Mouse (Mus musculus): ENCODE data around the gene Vgf. TPM values are rescaled to one million over a fixed set of nuclear protein-coding genes. Genes with fewer than 3 reads are reported as not detected.
A peak's percentile ranks its signal among the peaks of the same experiment; 100 is the strongest.

Gene Vgf
- polyA plus RNA-seq, 1 experiment from 2014 or later: 0.35 TPM

DNA sequence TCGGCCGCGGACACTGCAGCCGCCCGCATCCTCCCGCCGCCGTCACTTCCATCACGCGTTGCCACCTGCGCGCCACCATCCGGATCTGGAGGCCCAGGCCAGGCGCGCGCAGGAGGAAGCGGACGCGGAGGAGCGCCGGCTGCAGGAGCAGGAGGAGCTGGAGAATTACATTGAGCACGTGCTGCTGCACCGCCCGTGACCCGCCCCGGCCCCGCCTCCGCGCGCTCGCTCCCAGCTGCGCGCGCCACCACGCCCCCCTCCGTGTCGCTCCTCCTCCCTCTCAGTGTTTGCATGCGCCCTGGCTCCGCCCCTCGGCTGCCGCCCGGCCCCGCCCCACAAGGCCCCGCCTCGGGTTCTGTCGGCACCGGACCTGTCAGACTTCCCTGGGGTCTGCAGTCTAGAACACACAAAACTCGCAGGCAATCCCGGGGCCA, 6.5 kb downstream of the Vgf start:
- Histone ChIP-seq H3K36me3 (replicated peaks) (peaks cover 29% of the 10 kb centered on the region), H3K27ac (peak overlapping the region; percentile 62; the same call in 1 of the 2 replicates), H3K27me3 (ENCODE audit: poor library complexity, severe bottlenecking) (peaks cover 74% of the 10 kb centered on the region), H3K9me3 (no peaks in the 10 kb centered on the region), H3K4me1 (peaks cover 50% of the 10 kb centered on the region), H3K4me3 (peak overlapping the region; percentile 61)
- peak; percentile 92 for DNase-seq (ENCODE audit: extremely low spot score, low spot score)
- under 1% methylated on average over 48 of the region's 49 CpGs for WGBS

DNA sequence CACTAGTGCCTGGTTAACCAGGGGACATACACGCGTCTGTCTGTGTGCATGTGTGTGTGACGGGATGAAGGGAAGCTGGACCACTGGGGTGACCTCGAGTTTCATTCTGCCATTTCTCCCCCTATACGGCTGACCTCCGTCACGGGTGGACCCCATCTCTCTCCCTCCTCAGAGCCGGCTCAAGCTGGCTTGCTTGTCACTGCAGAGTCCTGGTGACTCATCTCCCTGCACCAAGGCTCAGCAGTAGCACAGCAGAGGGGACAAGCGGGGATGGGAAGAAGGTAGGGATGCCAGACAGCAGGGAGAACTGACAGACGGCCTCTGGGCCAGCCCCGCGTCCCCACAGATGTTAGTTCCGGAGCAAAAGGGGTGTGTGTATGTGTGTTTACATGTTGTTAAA, 10.0 kb downstream of the Vgf start:
- peaks cover 63% of the 10 kb centered on the region for H3K36me3 ChIP-seq (replicated peaks)
- no peaks in the 10 kb centered on the region for H3K9me3 ChIP-seq
- H3K27ac ChIP-seq: no peak overlapping the region
- WGBS: 88% methylated on average over 13 of the region's 13 CpGs
- no peak for DNase-seq (ENCODE audit: extremely low spot score, low spot score)
- no peak overlapping the region for H3K4me3 ChIP-seq
- peaks cover 38% of the 10 kb centered on the region for H3K27me3 ChIP-seq (ENCODE audit: poor library complexity, severe bottlenecking)
- peaks cover 22% of the 10 kb centered on the region for H3K4me1 ChIP-seq

DNA sequence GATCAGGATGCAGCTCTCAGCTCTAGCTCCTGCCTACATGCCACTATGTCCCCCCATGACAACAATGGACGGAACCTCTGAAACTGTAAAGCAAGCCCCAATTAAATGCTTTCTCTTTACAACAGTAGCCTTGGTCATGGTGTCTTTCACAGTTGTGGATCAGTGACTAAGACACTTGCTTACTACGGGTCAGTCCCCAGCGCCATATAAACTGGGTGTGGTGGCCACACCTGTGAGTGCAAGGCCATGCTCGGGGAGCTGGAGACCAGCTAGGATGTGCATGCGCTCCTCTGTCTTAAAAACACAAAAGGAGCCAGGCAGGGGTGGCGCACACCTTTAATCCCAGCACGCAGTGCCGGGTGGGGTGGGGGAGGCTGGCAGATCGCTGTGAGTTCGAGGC, 13.3 kb downstream of the Vgf start:
- H3K36me3 ChIP-seq (replicated peaks): peaks cover 84% of the 10 kb centered on the region

DNA sequence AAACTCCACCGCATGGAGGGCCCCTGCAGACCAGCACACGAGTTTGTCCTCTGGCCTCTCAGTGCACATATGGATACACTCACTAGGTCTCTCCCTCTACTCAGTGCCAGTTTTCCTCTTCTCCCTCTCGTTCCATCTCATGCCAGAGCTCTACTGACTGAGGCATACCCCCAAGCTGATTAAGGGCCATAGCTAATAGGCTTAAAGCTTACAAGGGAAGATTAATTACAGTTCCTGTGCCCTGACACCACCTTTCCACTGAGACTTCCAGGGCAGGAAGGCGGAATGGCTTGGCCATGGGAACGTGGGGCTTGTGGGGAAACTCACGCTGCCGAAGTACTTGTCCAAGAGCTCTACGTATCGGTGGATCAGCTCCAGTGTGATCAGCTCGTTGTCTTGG, 15.2 kb downstream of the Vgf start:
- Histone ChIP-seq H3K9me3 (no peaks in the 10 kb centered on the region), H3K36me3 (replicated peaks) (peaks cover 67% of the 10 kb centered on the region), H3K27me3 (ENCODE audit: poor library complexity, severe bottlenecking) (no peaks in the 10 kb centered on the region), H3K27ac (no peak overlapping the region), H3K4me3 (no peak overlapping the region), H3K4me1 (peaks cover 17% of the 10 kb centered on the region)
- 87% methylated on average over 10 of the region's 10 CpGs for WGBS
- no peak for DNase-seq (ENCODE audit: extremely low spot score, low spot score)

More for the DNA sequence above, 13.3 kb downstream of the Vgf start:
- H3K27me3 ChIP-seq (ENCODE audit: poor library complexity, severe bottlenecking): peaks cover 10% of the 10 kb centered on the region
- H3K9me3 ChIP-seq: no peaks in the 10 kb centered on the region
- no peak for DNase-seq (ENCODE audit: extremely low spot score, low spot score)
- WGBS: 93% methylated on average over 10 of the region's 10 CpGs
- peaks cover under 1% of the 10 kb centered on the region for H3K4me1 ChIP-seq
- no peak overlapping the region for H3K4me3 ChIP-seq
- H3K27ac ChIP-seq: no peak overlapping the region

DNA sequence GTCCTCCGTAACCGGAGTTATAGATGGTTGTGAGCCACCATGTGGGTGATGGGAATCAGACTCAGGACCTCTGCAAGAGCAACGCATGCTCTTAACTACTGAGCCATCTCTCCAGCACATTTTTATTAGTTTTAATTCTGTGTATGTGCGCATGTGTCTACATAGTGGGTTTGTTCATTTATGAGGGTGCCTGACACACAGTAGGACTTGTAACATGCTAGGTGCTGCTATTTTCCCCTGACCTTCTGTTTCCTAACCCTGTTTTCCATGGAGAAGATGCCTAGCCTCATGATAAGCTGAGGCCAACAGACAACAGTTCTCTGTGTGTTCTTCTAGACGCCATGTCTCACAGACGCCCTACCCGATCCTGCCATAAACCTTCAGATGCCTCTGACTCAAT, 17.8 kb downstream of the Vgf start:
- Histone ChIP-seq H3K36me3 (replicated peaks) (peaks cover 42% of the 10 kb centered on the region), H3K4me1 (peaks cover 20% of the 10 kb centered on the region), H3K9me3 (no peaks in the 10 kb centered on the region), H3K4me3 (no peak overlapping the region), H3K27me3 (ENCODE audit: poor library complexity, severe bottlenecking) (no peaks in the 10 kb centered on the region), H3K27ac (no peak overlapping the region)
- DNase-seq (ENCODE audit: extremely low spot score, low spot score): no peak
- WGBS: 95% methylated on average over 7 of the region's 7 CpGs

DNA sequence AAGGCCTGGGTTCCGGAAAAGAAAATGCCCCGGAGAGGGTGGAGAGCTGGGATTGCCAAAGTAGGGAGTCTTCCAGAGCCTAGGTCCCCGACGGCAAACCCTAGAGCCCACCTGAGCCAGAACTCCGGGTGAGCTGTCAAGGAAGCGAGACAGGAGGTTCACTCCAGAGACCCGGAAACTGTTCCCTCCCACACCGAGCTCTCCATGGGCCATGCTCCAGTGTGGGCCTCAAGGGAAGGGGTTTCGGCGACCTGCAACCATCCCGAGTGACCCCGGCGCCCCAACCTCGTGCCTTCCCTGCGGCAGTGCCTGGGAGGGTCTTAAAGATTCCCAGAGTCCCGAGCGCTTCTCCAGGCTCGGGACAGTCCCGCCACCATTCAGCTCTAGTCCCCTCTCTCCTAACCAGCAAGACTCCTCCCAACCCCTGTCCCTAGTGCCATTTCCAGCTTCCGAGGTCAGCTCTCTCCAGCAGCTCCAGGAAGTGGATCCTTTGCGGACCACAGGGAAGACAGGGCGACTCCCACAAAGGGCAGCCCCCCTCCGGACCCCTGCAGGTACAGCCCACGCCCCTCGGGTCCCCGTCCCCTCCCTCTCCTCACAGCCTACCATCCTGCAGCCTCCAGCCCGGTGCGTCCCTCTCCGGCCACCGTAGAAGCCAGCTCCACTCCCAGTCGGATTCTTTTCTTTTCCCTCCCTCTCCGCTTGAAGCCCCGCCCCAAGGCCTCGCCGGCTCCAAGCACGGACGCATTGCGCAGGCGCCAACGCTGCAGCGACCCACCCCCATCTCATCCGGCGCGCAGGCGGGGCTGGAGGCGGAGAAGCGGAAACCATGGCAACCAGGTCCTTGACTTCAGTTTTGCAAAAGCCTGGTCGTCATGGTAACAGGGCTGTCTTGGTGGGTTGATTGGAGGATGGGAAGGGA, 19.5 kb downstream of the Vgf start, which contains the start of gene Ap1s1:
Gene Ap1s1, minus strand, starts transcription at position 734 of the 922 bp plus-strand sequence.
- H3K4me3 ChIP-seq: peak within 1 kb of the TSS; percentile 78
- peaks cover 20% of the 10 kb centered on the region for H3K4me1 ChIP-seq
- peak within 1 kb of the TSS; percentile 93 for H3K27ac ChIP-seq
- H3K27me3 ChIP-seq (ENCODE audit: poor library complexity, severe bottlenecking): no peaks in the 10 kb centered on the region
- DNase-seq (ENCODE audit: extremely low spot score, low spot score): peak; percentile 100
- WGBS: under 1% methylated on average over 48 of the region's 48 CpGs
- H3K9me3 ChIP-seq: no peaks in the 10 kb centered on the region
- peaks cover 25% of the 10 kb centered on the region for H3K36me3 ChIP-seq (replicated peaks)

DNA sequence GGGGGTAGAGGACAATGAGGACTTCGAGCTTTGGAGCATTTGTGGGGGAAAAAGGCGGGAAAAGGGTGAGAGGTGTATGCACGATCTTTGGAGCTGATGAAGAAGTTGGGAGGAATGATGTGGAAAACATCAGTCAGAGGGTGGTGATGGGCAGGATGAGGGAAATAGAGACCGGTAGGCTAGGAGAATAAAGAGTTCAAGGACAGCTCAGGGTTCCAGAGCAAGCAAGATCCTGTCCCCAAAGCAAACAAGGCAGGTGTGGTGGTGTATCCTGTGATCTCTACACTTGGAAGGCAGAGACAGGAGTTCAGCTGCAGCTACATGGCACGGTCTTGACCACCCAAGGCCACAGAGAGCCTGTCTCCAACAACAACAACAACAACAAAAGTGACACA, 20.1 kb downstream of the Vgf start:
- peak overlapping the region; percentile 93 for H3K27ac ChIP-seq
- no peaks in the 10 kb centered on the region for H3K9me3 ChIP-seq
- DNase-seq (ENCODE audit: extremely low spot score, low spot score): no peak
- H3K4me3 ChIP-seq: peak overlapping the region; percentile 78
- no peaks in the 10 kb centered on the region for H3K27me3 ChIP-seq (ENCODE audit: poor library complexity, severe bottlenecking)
- WGBS: 28% methylated on average over 5 of the region's 5 CpGs
- peaks cover 20% of the 10 kb centered on the region for H3K36me3 ChIP-seq (replicated peaks)
- H3K4me1 ChIP-seq: peaks cover 20% of the 10 kb centered on the region

DNA sequence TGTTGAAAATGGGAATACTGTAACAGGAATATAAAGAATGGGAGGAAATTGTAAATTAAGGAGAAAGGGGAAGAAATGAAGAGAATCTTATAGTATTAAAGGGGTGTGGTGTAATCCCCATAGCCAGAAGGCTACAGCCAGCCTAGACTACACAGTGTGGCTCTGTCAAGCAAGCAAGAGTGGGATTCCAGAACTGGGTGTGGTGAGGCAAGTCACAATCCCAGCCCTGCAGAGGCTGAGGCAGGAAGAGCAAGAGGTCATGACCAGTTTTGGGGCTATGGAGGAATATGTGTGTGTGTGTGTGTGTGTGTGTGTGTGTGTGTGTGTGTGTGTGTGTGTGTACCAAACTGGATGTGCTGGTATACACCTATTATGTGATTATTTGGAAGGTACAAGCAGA, 20.8 kb downstream of the Vgf start:
- H3K27ac ChIP-seq: 0 out of 2 replicates have a peak overlapping the region, but pooled peaks have one; percentile 8
- H3K36me3 ChIP-seq (replicated peaks): peaks cover 13% of the 10 kb centered on the region
- peaks cover 20% of the 10 kb centered on the region for H3K4me1 ChIP-seq

DNA sequence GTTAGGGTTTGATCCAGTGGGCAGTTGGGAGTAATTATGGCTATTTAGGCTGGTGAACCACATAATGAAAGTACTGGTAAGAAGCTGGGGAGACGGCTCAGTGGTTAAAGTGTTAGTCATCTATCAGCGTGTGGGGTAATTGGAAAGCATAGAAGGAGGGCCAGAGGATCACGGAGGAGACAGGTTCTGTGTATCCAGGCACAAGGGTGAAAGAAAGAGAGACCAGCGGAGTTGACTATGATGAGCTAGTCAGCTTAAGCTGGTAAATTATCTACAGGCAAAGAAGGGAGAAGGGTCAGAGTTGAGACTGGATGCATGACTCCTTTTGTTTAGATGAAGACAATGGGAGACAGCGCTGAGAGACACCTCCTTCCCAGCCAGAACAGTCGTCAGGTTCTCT, 24.9 kb downstream of the Vgf start:
- no peak for DNase-seq (ENCODE audit: extremely low spot score, low spot score)
- Histone ChIP-seq H3K4me1 (peaks cover 6% of the 10 kb centered on the region), H3K36me3 (replicated peaks) (no peaks in the 10 kb centered on the region), H3K27me3 (ENCODE audit: poor library complexity, severe bottlenecking) (no peaks in the 10 kb centered on the region), H3K27ac (no peak overlapping the region), H3K4me3 (no peak overlapping the region), H3K9me3 (no peaks in the 10 kb centered on the region)
- WGBS: 64% methylated on average over 6 of the region's 6 CpGs

More for the DNA sequence above, 20.8 kb downstream of the Vgf start:
- DNase-seq (ENCODE audit: extremely low spot score, low spot score): no peak
- Histone ChIP-seq H3K4me3 (no peak overlapping the region), H3K9me3 (no peaks in the 10 kb centered on the region), H3K27me3 (ENCODE audit: poor library complexity, severe bottlenecking) (no peaks in the 10 kb centered on the region)

DNA sequence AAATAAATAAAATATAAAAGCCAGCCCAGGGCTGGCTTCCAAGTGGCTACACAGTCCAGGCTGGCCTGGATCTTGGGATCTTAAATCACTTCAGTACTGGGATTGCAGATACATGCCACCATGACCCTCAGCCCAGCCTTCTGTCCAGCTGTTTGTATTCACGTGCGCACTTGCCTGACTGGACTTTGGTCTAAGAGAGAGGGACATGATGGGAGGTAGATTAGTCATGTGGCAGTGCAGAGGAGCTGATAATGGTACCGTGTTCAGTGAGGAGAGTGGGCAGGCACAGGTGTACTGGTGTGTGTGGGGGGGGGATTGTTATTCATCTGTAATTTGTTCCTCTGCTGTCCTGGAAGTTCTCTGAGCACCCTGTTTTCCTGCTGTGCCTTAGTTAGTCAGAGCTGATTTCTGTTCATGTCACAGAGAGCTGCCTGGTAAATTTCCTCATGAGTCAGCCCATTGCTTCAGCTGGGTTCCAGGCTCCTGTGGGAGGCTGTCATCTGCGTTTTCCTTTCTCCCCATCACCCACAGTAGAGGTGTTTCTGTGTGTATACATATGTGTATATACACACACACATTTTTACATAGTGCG, 25.8 kb downstream of the Vgf start:
- Histone ChIP-seq H3K4me1 (no peaks in the 10 kb centered on the region), H3K27ac (no peak overlapping the region)

DNA sequence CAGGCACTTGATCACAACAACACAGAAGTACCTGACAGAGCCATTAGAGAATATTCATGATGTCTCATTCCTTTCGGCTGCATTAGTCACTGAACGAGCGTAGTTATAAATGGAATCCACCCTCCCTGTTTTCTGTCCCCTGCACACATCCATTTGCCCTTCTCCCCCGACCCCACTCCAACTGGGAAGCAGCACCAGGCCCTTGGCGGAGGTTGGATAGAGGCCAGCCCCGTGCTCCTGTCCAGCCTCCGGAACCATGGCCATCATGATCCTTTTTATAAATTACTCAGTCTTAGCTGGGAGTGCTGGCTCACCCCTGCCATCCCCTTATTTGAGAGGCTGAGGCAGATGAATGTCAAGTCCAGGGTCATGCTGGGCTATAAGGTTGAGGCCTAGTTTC, 28.1 kb downstream of the Vgf start:
- Histone ChIP-seq H3K4me3 (no peak overlapping the region), H3K27ac (no peak overlapping the region), H3K27me3 (ENCODE audit: poor library complexity, severe bottlenecking) (no peaks in the 10 kb centered on the region), H3K36me3 (replicated peaks) (no peaks in the 10 kb centered on the region), H3K9me3 (no peaks in the 10 kb centered on the region), H3K4me1 (0 out of 2 replicates have a peak, but pooled peaks cover 3% of the 10 kb centered on the region)
- no peak for DNase-seq (ENCODE audit: extremely low spot score, low spot score)
- WGBS: 90% methylated on average over 7 of the region's 7 CpGs

More for the DNA sequence above, 25.8 kb downstream of the Vgf start:
- Histone ChIP-seq H3K36me3 (replicated peaks) (no peaks in the 10 kb centered on the region), H3K27me3 (ENCODE audit: poor library complexity, severe bottlenecking) (no peaks in the 10 kb centered on the region), H3K4me3 (no peak overlapping the region), H3K9me3 (no peaks in the 10 kb centered on the region)
- DNase-seq (ENCODE audit: extremely low spot score, low spot score): no peak
- whole genome bisulfite sequencing: 89% methylated on average over 5 of the region's 5 CpGs

DNA sequence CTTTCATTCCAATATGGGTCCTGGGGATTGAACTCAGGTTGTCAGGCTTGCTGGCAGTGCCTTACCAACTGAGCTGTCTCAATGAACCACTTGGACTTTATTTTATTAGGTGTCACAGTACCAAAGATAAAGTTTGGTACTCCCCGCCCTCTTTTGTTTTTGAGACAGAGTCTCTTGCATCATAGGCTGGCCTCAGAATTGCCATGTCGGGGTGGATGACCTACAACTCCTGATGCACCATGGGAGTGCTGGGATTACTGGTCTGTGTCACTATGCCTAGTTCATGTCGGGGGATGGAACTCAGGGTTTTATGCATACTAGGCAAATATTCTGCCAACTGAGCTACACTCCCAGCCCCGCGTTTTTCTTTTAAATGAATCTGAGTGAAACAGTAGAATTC, 28.7 kb downstream of the Vgf start:
- no peak overlapping the region for H3K27ac ChIP-seq
- no peaks in the 10 kb centered on the region for H3K27me3 ChIP-seq (ENCODE audit: poor library complexity, severe bottlenecking)
- H3K4me3 ChIP-seq: no peak overlapping the region
- 87% methylated on average over 5 of the region's 5 CpGs for whole genome bisulfite sequencing
- H3K4me1 ChIP-seq: 0 out of 2 replicates have a peak, but pooled peaks cover 5% of the 10 kb centered on the region
- DNase-seq (ENCODE audit: extremely low spot score, low spot score): no peak
- no peaks in the 10 kb centered on the region for H3K9me3 ChIP-seq
- H3K36me3 ChIP-seq (replicated peaks): no peaks in the 10 kb centered on the region

All from forebrain, embryonic 10.5 days (tissue).